10 mouse cellular contexts compared by ENCODE assay signal in genomic region chr15:99094631-99095270, GRCm38 (mm10). TPM values are rescaled to one million over a fixed set of nuclear protein-coding genes. Genes with fewer than 3 reads are reported as not detected.
DNase-seq lines count a peak whose midpoint lies in the region; ATAC-seq lines count a peak whose summit lies in the region.
"Had no signal": no experiment of that assay in that cellular context is flagged by ENCODE, and none has a peak within 500 bp of the region (broad histone marks: within the 10 kb centered on the region; RNA-seq: fewer than 3 reads in every experiment).

No protein-coding gene starts in this region.

- H3K27ac ChIP-seq in forebrain, embryonic 16.5 days (ENCODE audit: low read length): no peak overlapping the region
- H3K27ac ChIP-seq in midbrain, embryonic 13.5 days: 0 out of 2 replicates have a peak overlapping the region, but pooled peaks have one; percentile 14

- ATAC-seq in forebrain, embryonic 16.5 days: peak; percentile 54
- no peak for ATAC-seq in midbrain, embryonic 13.5 days
- no peak for ATAC-seq in erythroblast, adult 5-6 weeks (replicated peaks; ENCODE audit: low FRiP score, poor library complexity, severe bottlenecking)
- ATAC-seq: inflammation-experienced regulatory T-cells, adult 6 months had no signal

- H3K4me3 ChIP-seq in forebrain, embryonic 16.5 days (replicated peaks; ENCODE audit: low read length): no peak overlapping the region
- no peak overlapping the region; the same call in 1 of the 2 replicates for H3K4me3 ChIP-seq in midbrain, embryonic 13.5 days (replicated peaks)

- H3K9me3 ChIP-seq in forebrain, embryonic 16.5 days (ENCODE audit: control insufficient read depth, low read length): no peaks in the 10 kb centered on the region
- no peaks in the 10 kb centered on the region for H3K9me3 ChIP-seq in midbrain, embryonic 13.5 days

- H3K9ac ChIP-seq in forebrain, embryonic 16.5 days (replicated peaks; ENCODE audit: low read depth, low read length): no peak overlapping the region
- H3K9ac ChIP-seq in midbrain, embryonic 13.5 days (replicated peaks): 0 out of 2 replicates have a peak overlapping the region, but pooled peaks have one; percentile 30

- peaks cover 49% of the 10 kb centered on the region for H3K4me1 ChIP-seq in forebrain, embryonic 16.5 days (replicated peaks; ENCODE audit: control insufficient read depth, insufficient read depth, low read length)
- peaks cover 75% of the 10 kb centered on the region for H3K4me1 ChIP-seq in midbrain, embryonic 13.5 days (replicated peaks)

- peaks cover 24% of the 10 kb centered on the region for H3K27me3 ChIP-seq in forebrain, embryonic 16.5 days (replicated peaks; ENCODE audit: control insufficient read depth, insufficient read depth, low read length)
- H3K27me3 ChIP-seq in midbrain, embryonic 13.5 days: peaks cover 75% of the 10 kb centered on the region

- H3K4me2 ChIP-seq in forebrain, embryonic 16.5 days (ENCODE audit: low read length): peak overlapping the region; percentile 29
- peak overlapping the region; percentile 29; the same call in 1 of the 2 replicates for H3K4me2 ChIP-seq in midbrain, embryonic 13.5 days (replicated peaks)

- H3K36me3 ChIP-seq in forebrain, embryonic 16.5 days (ENCODE audit: control insufficient read depth, insufficient read depth): no peaks in the 10 kb centered on the region
- no peaks in the 10 kb centered on the region for H3K36me3 ChIP-seq in midbrain, embryonic 13.5 days

- DNase-seq in kidney, postnatal 10 days: peak; percentile 72
- no peak for DNase-seq in kidney, adult 11 months
- DNase-seq in embryo, embryonic 10.5 days (ENCODE audit: low spot score): peak; percentile 76
- DNase-seq in frontal cortex, postnatal 14 days (ENCODE audit: low spot score in 2 of 2): no peak
- DNase-seq in left cerebral cortex, adult 11 months (ENCODE audit: low spot score): no peak
- DNase-seq: cerebellum, adult 11-12 months had no signal

- WGBS in forebrain, embryonic 16.5 days: 2% methylated on average over 27 of the region's 27 CpGs
- under 1% methylated on average over 27 of the region's 27 CpGs for WGBS in midbrain, embryonic 13.5 days

RNA-seq across cellular contexts. Expression of gene Dnajc22, which starts 1.8 kb away (rescaled TPM):
- polyA plus RNA-seq in forebrain, embryonic 16.5 days (2015; fragmentation: Nextera tagmentation; extraction: Ambion mirVana): 0.27 and 0.51 TPM in 2 replicates
- polyA plus RNA-seq in midbrain, embryonic 13.5 days (2015; fragmentation: Nextera tagmentation; extraction: Ambion mirVana): 1.7 and 1.8 TPM in 2 replicates
- total RNA-seq in erythroblast, adult 5-6 weeks (2015; ENCODE audit: low replicate concordance): not detected in 2 replicates
- not detected in 2 replicates for total RNA-seq in erythroblast, adult 5-6 weeks (2017; ENCODE audit: low replicate concordance)
- polyA plus RNA-seq: inflammation-experienced regulatory T-cells, adult 6 months had no signal

RNA-seq across cellular contexts. Expression of gene C1ql4, which starts 7.1 kb away (rescaled TPM):
- 0.71 TPM in 1 of 2 replicates, not detected in the other for polyA plus RNA-seq in forebrain, embryonic 16.5 days (2015; fragmentation: Nextera tagmentation; extraction: Ambion mirVana)
- polyA plus RNA-seq in midbrain, embryonic 13.5 days (2015; fragmentation: Nextera tagmentation; extraction: Ambion mirVana): 10.1 and 13.7 TPM in 2 replicates
- not detected in 2 replicates for total RNA-seq in erythroblast, adult 5-6 weeks (2015; ENCODE audit: low replicate concordance)
- not detected in 2 replicates for total RNA-seq in erythroblast, adult 5-6 weeks (2017; ENCODE audit: low replicate concordance)
- polyA plus RNA-seq: inflammation-experienced regulatory T-cells, adult 6 months had no signal

RNA-seq across cellular contexts. Expression of gene Troap, which starts 20.4 kb away (rescaled TPM):
- 15.9 and 17.3 TPM in 2 replicates for polyA plus RNA-seq in forebrain, embryonic 16.5 days (2015; fragmentation: Nextera tagmentation; extraction: Ambion mirVana)
- 13.3 and 14.6 TPM in 2 replicates for polyA plus RNA-seq in midbrain, embryonic 13.5 days (2015; fragmentation: Nextera tagmentation; extraction: Ambion mirVana)
- total RNA-seq in erythroblast, adult 5-6 weeks (2015; ENCODE audit: low replicate concordance): 11.9 and 21.7 TPM in 2 replicates
- total RNA-seq in erythroblast, adult 5-6 weeks (2017; ENCODE audit: low replicate concordance): 20.4 and 28.1 TPM in 2 replicates

RNA-seq across cellular contexts. Expression of gene Spats2, which starts 31.0 kb away (rescaled TPM):
- polyA plus RNA-seq in forebrain, embryonic 16.5 days (2015; fragmentation: Nextera tagmentation; extraction: Ambion mirVana): 39.5 and 44.6 TPM in 2 replicates
- 40.6 and 45.7 TPM in 2 replicates for polyA plus RNA-seq in midbrain, embryonic 13.5 days (2015; fragmentation: Nextera tagmentation; extraction: Ambion mirVana)
- not detected in 2 replicates for total RNA-seq in erythroblast, adult 5-6 weeks (2015; ENCODE audit: low replicate concordance)
- 2.6 TPM in 1 of 2 replicates, not detected in the other for total RNA-seq in erythroblast, adult 5-6 weeks (2017; ENCODE audit: low replicate concordance)

RNA-seq across cellular contexts. Expression of gene Prph, which starts 39.8 kb away (rescaled TPM):
- polyA plus RNA-seq in forebrain, embryonic 16.5 days (2015; fragmentation: Nextera tagmentation; extraction: Ambion mirVana): 1.3 and 2.2 TPM in 2 replicates
- 7.5 and 8.2 TPM in 2 replicates for polyA plus RNA-seq in midbrain, embryonic 13.5 days (2015; fragmentation: Nextera tagmentation; extraction: Ambion mirVana)
- not detected in 2 replicates for total RNA-seq in erythroblast, adult 5-6 weeks (2015; ENCODE audit: low replicate concordance)
- total RNA-seq in erythroblast, adult 5-6 weeks (2017; ENCODE audit: low replicate concordance): not detected in 2 replicates
- polyA plus RNA-seq: inflammation-experienced regulatory T-cells, adult 6 months had no signal

Comparison
In these comparisons a context has a peak if more than half of its experiments do, and no peak if none do; other contexts are left out.
1. DNase-seq: peak in kidney, postnatal 10 days (single experiment) and embryo, embryonic 10.5 days (single experiment); none in kidney, adult 11 months (single experiment), frontal cortex, postnatal 14 days (0 of 2) and left cerebral cortex, adult 11 months (single experiment).